Mouse (Mus musculus): ENCODE measurements at regions not wholly inside any gene's neighbourhood (a gene's known extent, or its start where the extent isn't known, plus 50 kb on each side); places are given as distances from the start of the nearest gene placed in this dataset.
"Not testable (repeated sequence)": the region's sequence is repeated elsewhere in the genome, so short reads cannot be mapped to it uniquely, and the experiment has no call there.

DNA sequence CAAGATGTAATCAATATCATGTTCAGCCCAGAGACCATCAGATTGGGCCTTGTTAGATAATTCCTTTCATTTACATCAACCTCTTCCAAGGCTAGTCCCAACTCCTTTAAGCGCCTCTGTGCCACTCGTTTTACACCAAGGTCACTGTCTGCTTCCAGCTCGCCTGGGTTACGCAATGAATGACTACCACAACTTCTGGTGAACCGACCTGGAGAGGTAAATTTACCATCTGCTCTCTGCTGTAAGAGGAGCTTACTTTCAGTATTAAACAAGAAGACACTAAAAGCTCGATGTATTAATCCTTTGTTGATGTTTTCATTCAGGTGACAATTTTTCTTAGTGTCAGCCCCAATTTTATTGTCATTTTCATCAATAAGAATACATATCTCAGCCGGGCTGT is 51.7 kb upstream of the Fam174b start:
- in situ Hi-C loops (cut with MseI, MboI): no loop called here

- in situ Hi-C loops (cut with MseI, MboI): not testable (repeated sequence)
These were observed 53.9 kb upstream of the Fam174b start for GRCm38 (mm10) chr7:73686245-73686644.

DNA sequence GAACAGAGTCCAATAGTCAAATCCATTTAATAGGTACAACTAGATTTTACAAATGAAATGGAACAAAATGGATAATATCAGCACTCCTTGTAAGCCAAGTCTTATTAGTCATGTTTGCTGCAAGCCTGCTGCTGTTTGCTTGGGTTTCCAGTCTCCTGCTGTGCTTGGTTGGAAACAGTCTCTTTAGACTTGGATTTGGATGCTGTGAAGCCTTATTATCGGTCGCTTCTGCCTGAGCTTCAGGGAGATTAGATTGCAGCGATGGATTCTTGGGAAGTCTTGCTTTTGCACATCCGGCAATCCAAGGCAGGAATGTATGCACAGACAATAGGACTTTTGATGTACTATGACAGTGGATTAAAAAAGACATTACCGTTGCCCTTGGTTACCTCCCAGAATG is 57.3 kb upstream of the Fam174b start:
- in situ Hi-C loops (cut with MseI, MboI): no loop called here

DNA sequence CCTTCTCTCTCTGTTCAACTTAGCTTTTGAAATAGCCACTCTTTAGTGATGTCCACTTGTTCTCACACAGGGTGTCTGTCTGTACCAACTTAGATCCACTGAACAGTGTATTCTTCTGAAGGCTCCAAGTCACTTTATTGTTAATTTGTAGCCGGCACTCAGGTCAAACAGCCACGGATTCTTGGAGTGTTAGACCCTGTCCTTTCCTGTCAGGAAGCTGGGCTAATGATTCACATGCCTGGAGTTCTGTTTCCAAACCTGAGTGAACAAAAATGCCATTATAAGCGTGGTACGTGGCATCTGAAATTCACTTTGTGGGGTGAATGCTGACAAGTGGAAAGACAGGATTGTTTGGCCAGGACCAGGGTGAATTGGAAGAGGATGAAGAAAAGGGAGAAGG is 69.5 kb upstream of the Fam174b start:
- in situ Hi-C loops (cut with MseI, MboI): loop anchor here in 1 of 2 experiments (25.0 kb wide), 1 partner anchor 342 kb away; the partner anchor contains the start of gene St8sia2

- in situ Hi-C loops (cut with MseI, MboI): loop anchor here in 1 of 2 experiments (25.0 kb wide), 1 partner anchor 344 kb away; the partner anchor contains the start of gene St8sia2
These were observed 71.3 kb upstream of the Fam174b start for GRCm38 (mm10) chr7:73668791-73669190.

DNA sequence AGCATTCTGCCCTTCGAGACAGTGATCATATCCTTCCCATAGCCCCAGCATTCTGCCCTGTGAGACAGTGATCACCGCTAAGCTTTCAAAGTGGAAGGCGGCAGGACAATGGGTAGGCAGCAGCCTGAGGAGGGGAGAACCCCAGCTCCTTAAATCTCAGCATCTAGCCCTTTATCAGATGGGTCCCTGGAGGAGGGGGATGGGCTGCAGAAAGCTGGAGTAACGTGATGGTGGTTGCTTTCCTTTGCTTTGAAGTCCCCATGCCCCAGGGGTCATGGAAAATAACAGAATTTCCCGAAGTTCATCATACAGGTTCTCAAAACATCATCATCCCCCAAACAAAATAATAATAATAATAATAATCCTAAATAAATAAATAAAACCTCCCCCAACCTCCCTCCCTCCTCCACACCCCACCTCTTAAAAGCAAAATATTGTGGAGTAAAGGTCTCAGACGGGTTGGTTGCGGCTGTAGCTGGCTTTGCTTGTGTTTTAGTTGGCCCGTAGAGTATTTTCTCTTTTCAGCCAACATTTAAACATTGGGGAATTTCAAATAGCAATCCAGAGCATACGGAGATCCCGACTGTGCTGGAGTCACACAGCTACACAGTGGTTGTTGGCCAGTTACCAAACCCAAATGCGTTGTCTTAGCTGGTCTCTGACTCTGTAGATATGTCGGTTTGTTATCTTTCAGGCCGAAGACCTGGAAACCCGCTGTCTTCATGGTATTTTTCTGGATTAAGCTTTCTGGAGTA is 73.0 kb upstream of the Fam174b start:
- in situ Hi-C loops (cut with MseI, MboI): loop anchor here in 1 of 2 experiments (25.0 kb wide), 1 partner anchor 345 kb away; the partner anchor contains the start of gene St8sia2

- in situ Hi-C loops (cut with MseI, MboI): loop anchor here in 1 of 2 experiments (25.0 kb wide), 1 partner anchor 347 kb away; the partner anchor contains the start of gene St8sia2
These were observed 75.1 kb upstream of the Fam174b start for GRCm38 (mm10) chr7:73664962-73665361.

DNA sequence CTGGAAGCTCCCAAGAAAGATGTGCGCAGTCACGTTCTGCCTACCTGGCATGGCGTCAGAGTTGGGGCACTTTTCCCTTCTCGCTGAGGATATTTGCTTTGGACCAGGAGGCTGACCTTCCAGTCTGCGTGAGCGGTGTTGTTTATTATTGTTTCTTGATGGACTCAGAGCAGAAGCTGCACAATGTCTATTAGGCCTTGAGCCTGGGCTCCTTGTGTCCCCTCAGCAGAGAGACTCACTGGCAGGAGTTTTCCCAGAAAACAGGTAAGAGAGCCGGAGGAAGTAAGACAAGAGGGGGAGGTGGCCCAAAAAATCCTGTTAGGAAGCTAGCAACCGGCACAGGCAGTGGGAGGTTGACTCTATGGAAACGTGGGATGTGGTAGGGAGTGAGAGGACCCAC is 77.6 kb upstream of the Fam174b start:
- in situ Hi-C loops (cut with MseI, MboI): loop anchor here in 1 of 2 experiments (25.0 kb wide), 1 partner anchor 350 kb away; the partner anchor contains the start of gene St8sia2

GRCm38 (mm10) chr7:73661901-73662300 is 78.2 kb upstream of the Fam174b start:
- in situ Hi-C loops (cut with MseI, MboI): loop anchor here in 1 of 2 experiments (25.0 kb wide), 1 partner anchor 350 kb away; the partner anchor contains the start of gene St8sia2

DNA sequence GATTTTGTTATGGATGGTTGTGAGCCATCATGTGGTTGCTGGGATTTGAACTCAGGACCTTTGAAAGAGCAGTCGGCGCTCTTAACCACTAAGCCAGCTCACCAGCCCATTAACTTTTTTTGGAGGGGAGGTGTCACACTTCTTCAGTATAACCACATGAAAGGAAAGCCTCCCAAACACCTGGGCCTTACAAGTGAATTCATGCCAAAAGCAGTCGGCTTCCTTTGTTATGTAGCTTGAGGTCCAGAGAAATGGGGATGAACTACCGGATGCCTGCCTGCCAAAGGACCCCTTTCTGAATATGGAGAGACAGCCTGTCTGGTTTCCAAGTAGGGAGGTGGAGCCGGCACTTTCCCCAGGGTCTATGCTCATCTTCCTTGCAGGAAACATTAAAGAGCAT is 80.6 kb upstream of the Fam174b start:
- in situ Hi-C loops (cut with MseI, MboI): loop anchor here (10.0 to 25.0 kb wide), 3 partner anchors 195 to 695 kb away; partner anchors contain the start of gene St8sia2 (in 1 of the 2)

DNA sequence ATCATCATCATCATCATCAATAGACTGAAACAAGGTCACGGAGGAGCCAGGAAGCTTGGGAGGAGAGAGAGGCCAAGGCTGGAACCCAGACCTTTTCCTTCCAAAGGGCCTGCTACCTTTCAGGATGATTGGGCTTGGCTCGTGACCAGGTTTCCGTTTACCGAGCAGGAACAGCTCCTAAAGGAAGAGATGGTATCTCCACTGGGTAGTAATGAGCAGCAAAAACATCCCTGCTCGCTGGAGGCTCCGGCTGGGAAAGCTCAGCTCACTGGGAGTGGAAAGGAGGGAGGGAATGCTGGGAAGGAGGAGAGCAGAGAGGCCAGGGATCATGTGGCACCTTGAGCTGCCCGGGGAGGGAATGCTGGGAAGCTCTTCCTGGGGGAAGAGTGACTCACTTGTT is 82.8 kb upstream of the Fam174b start:
- in situ Hi-C loops (cut with MseI, MboI): loop anchor here (10.0 to 25.0 kb wide), 3 partner anchors 198 to 698 kb away; partner anchors contain the start of gene St8sia2 (in 1 of the 2)

DNA sequence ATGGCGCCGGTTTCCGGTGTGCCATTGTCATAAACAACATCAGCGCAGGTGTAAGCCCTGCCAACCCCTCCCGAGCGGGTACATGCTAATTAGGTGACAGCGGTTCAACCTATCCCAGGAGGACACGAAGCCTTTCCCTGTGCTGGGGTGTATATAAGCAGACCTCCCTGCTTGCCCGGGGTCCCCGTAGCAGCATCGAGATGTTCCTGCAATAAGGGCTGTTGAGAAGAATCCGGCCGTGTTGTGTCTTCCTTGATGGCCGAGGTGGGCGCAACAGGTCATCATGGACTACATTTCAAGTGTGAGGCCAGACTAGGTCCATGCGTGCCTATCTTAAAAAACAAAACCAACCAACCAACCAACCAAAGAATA is 83.7 kb upstream of the Fam174b start:
- in situ Hi-C loops (cut with MseI, MboI): loop anchor here (10.0 to 25.0 kb wide), 3 partner anchors 198 to 698 kb away; partner anchors contain the start of gene St8sia2 (in 1 of the 2)

DNA sequence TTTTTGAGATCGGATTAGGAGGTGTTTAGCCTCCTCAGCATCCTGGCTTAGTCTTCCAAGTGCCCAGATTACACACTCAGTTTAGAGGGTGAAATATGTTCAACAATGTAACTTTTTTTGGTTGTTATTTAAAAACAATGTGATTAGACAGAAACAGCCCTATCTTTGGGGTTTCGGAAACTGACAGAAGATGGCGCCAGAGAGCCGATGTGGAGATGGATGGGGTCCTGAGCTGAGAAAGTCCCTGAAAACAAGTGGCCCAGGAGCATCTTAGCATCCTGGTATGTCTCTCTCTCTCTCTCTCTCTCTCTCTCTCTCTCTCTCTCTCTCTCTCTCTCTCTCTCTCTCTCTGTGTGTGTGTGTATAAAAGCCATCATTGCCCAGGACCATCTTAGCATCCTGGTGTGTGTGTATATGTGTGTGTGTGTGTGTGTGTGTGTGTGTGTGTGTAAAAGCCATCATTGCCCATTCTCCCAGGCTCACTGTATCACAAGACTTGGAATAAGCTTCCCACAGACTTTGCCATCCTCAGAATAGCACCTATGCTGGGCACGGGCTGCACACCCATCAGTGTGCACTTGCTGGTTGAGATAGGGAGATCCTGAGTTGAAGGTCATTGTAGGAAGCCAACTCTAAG is 84.2 kb upstream of the Fam174b start:
- in situ Hi-C loops (cut with MseI, MboI): loop anchor here (10.0 to 25.0 kb wide), 3 partner anchors 199 to 699 kb away; partner anchors contain the start of gene St8sia2 (in 1 of the 2)

GRCm38 (mm10) chr7:73654193-73654871 is 85.8 kb upstream of the Fam174b start:
- in situ Hi-C loops (cut with MseI, MboI): loop anchor here (5.0 to 25.0 kb wide), 4 partner anchors 200 to 703 kb away; partner anchors contain the start of gene St8sia2 (in 1 of the 2)

- in situ Hi-C loops (cut with MseI, MboI): loop anchor here (5.0 to 25.0 kb wide), 4 partner anchors 204 to 706 kb away; partner anchors contain the start of gene St8sia2 (in 1 of the 2)
These were observed 89.2 kb upstream of the Fam174b start for GRCm38 (mm10) chr7:73650909-73651308.

DNA sequence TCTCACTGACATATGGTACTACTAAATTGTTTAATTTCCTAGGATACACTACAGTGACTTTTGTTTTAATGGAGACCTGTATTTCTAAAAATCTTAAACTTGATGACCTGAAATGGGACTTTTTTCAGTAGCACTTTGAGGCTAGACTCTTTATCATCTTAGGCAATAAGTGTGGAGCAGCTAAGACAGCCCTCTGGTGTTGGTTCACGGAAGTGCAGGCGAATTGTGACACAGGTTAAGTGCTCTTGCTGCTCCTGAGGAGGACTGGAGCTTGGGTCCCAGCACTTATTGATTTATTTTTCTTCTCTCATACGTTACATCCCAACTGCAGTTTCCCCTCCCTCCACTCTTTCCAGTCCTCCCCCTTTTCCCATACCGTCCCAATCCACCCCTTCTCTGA is 92.1 kb upstream of the Fam174b start:
- in situ Hi-C loops (cut with MseI, MboI): loop anchor here (25.0 kb wide), 2 partner anchors 211 to 1261 kb away; no protein-coding TSS in a partner anchor

GRCm38 (mm10) chr7:73647140-73647539 is 93.0 kb upstream of the Fam174b start:
- in situ Hi-C loops (cut with MseI, MboI): loop anchor here (25.0 kb wide), 2 partner anchors 210 to 1260 kb away; no protein-coding TSS in a partner anchor

DNA sequence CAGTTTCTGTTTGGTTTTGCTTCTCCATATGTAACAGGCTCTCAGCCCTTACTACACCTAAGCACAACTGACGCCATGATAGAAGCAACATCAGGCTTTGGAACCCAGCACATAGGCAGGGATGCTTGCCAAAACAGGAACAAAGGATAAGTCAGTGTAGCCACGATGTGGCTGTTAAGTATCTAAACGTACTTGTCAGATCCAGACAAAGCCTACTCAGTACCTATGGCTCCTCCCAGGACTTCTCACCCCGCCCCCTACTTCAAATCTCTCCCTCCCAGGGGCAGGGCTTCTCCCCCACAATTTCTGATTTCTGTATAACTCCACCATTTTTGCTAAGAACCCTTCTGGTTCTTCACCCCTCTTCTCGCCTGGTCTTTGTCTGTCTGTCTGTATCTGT is 93.4 kb upstream of the Fam174b start:
- in situ Hi-C loops (cut with MseI, MboI): loop anchor here (25.0 kb wide), 2 partner anchors 209 to 1259 kb away; no protein-coding TSS in a partner anchor

GRCm38 (mm10) chr7:73644362-73644904 is 95.7 kb upstream of the Fam174b start:
- in situ Hi-C loops (cut with MseI, MboI): loop anchor here (25.0 kb wide), 2 partner anchors 207 to 1257 kb away; no protein-coding TSS in a partner anchor

DNA sequence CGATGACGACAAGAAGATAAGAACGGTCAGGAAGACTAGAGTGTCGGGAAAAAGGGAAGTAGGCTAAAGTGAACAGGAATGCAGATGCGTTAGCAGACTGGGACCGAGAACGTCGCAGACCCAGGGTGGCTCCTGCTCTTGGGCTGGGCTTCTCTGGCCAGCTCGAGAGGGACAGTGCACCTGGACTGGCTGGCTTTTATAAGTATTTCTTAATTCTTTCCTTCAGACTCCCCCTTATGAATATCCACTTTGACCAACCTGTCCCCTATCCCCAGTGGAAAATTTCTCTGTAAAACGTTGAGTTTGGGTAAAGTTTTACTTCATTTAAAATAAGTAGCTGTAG is 96.1 kb upstream of the Fam174b start:
- in situ Hi-C loops (cut with MseI, MboI): loop anchor here (25.0 kb wide), 2 partner anchors 207 to 1257 kb away; no protein-coding TSS in a partner anchor
